Mouse (Mus musculus): Measurements from ENCODE around the gene Rbfox1.

DNA sequence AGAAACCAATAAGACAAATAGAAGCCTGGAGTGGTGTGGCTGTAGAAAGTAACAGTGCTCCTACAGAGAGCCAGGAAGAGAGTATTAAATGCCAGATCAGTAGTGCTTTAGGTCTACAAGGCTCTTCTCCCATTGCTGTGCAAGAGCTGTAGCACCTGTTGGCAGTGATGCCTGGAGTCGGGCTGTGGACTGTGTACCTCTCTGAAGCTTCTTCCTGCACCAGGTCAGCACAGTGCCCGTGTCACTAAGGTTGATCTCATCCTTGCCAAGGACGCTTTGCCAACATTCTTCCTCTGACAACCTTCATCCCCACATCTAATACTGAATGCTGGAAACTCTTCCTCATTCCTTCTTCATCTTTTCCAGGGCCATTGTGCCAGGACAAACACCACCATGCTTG lies 127.7 kb downstream of the Rbfox1 start:
- no peak for TF ChIP-seq CTCF (IDR thresholded peaks at IDR 0.05; ENCODE audit: extremely low read depth, insufficient read depth, low read length)
- TF ChIP-seq POLR2A (IDR thresholded peaks at IDR 0.05; ENCODE audit: extremely low read depth, insufficient read depth, low read length) = no peak

Data from cortical plate, adult 2 months (tissue).